Mouse (Mus musculus) megakaryocyte, embryonic 14.5 days (primary cell): ENCODE measurements around the gene Tspan12. TPM values are rescaled to one million over a fixed set of nuclear protein-coding genes. Genes with fewer than 3 reads are reported as not detected.

Experiments used
- H3K27me3 ChIP-seq: replicated peaks from 2 replicates; pipeline ENCODE3; 2012; ENCODE audit warnings: inconsistent platforms
- H3K36me3 ChIP-seq: replicated peaks from 2 replicates; pipeline ENCODE3; 2012; ENCODE audit warnings: low read length, inconsistent platforms, mixed read lengths
- H3K4me1 ChIP-seq: 2 replicates; pipeline ENCODE4 v1.6.1; 2012; ENCODE audit warnings: inconsistent platforms
- H3K4me3 ChIP-seq: replicated peaks from 2 replicates; pipeline ENCODE3; 2012; ENCODE audit warnings: moderate library complexity, mild to moderate bottlenecking, inconsistent platforms
- H3K9me3 ChIP-seq: 2 replicates; pipeline ENCODE4 v1.6.1; 2012; ENCODE audit warnings: inconsistent platforms
- FLI1 ChIP-seq: IDR thresholded peaks from 2 replicates; pipeline ENCODE4 v1.6.1; 2012; ENCODE audit warnings: low read length, inconsistent platforms, mixed read lengths
- GATA1 ChIP-seq: IDR thresholded peaks from 3 replicates; pipeline ENCODE4 v1.6.1; 2012; ENCODE audit warnings: mixed read lengths, low read length, inconsistent platforms, borderline replicate concordance
- polyA plus RNA-seq: library from polyadenylated mRNA; stranded (reverse); fragments of >175 nt; gene quantifications from 2 replicates; pipeline ENCODE4 v1.2.3, GENCODE M21; 2012; ENCODE audit warnings: low replicate concordance; ENCODE audit not compliant: insufficient read depth

Gene Tspan12
- polyA plus RNA-seq, 1 experiment, result not detected

DNA sequence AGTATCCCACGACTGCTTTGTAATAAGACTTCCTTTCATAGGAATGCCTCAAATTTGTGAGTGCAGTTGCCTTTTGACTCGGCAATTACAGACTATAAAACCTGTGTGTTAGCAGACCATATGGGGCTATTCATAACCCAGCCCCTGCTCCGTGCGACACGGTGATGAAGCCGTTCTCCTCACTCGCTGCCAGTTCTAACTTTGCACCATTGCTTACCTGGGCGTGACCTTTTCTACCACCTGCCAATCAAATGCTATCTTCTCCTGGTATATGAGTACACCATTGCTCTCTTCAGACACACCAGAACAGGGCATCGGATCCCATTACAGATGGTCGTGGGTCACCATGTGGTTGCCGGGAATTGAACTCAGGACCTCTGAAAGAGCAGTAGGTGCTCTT, 64.6 kb downstream of the Tspan12 start:
- H3K36me3 ChIP-seq, result no peaks in the 10 kb centered on the region
- no peak for TF ChIP-seq GATA1
- TF ChIP-seq FLI1, result no peak
- no peaks in the 10 kb centered on the region for H3K4me1 ChIP-seq
- no peak overlapping the region for H3K4me3 ChIP-seq
- H3K9me3 ChIP-seq, result no peaks in the 10 kb centered on the region
- H3K27me3 ChIP-seq, result no peaks in the 10 kb centered on the region

DNA sequence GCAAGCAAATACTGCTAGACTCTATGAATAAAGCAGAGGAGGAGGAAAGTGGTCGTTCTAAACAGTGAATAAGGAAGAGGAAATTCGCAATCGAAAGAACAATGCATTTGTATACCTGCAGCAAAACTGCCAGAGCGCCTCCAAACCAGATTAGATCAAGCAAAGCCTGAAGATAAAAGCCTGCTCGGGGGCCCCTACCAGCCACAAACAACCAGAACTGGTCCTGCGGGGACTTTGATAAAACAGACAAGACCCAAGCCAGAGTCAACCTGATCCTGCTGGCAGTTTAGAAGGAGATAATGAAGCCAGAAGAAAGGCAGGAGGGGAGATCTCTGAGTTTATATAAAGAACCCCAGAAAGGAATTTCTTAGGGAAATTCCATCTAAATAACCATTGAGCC, 65.0 kb downstream of the Tspan12 start:
- TF ChIP-seq GATA1 (no peak), FLI1 (no peak)
- no peaks in the 10 kb centered on the region for H3K27me3 ChIP-seq
- no peaks in the 10 kb centered on the region for H3K4me1 ChIP-seq
- H3K4me3 ChIP-seq, result no peak overlapping the region
- H3K36me3 ChIP-seq, result no peaks in the 10 kb centered on the region
- H3K9me3 ChIP-seq, result no peaks in the 10 kb centered on the region

- TF ChIP-seq GATA1 (no peak), FLI1 (no peak)
- no peak overlapping the region for H3K4me3 ChIP-seq
- no peaks in the 10 kb centered on the region for H3K27me3 ChIP-seq
- H3K9me3 ChIP-seq, result no peaks in the 10 kb centered on the region
- no peaks in the 10 kb centered on the region for H3K4me1 ChIP-seq
- no peaks in the 10 kb centered on the region for H3K36me3 ChIP-seq
Measured at GRCm38 (mm10) chr6:21774213-21774916, 78.0 kb downstream of the Tspan12 start.

- H3K9me3 ChIP-seq, result peaks cover 4% of the 10 kb centered on the region; the same call in 1 of the 2 replicates
- H3K4me1 ChIP-seq, result no peaks in the 10 kb centered on the region
- TF ChIP-seq GATA1, result no peak
- no peak for TF ChIP-seq FLI1
- H3K27me3 ChIP-seq, result no peaks in the 10 kb centered on the region
- no peaks in the 10 kb centered on the region for H3K36me3 ChIP-seq
- H3K4me3 ChIP-seq, result no peak overlapping the region
Measured at GRCm38 (mm10) chr6:21769447-21769809, 82.9 kb downstream of the Tspan12 start.

- no peak for TF ChIP-seq FLI1
- Histone ChIP-seq H3K4me1 (no peaks in the 10 kb centered on the region), H3K27me3 (no peaks in the 10 kb centered on the region), H3K36me3 (no peaks in the 10 kb centered on the region), H3K4me3 (no peak overlapping the region), H3K9me3 (peaks cover 4% of the 10 kb centered on the region; the same call in 1 of the 2 replicates)
Measured at GRCm38 (mm10) chr6:21768745-21769446, 83.4 kb downstream of the Tspan12 start.

- Histone ChIP-seq H3K4me3 (no peak overlapping the region), H3K4me1 (no peaks in the 10 kb centered on the region), H3K36me3 (no peaks in the 10 kb centered on the region), H3K9me3 (peaks cover 4% of the 10 kb centered on the region; the same call in 1 of the 2 replicates), H3K27me3 (no peaks in the 10 kb centered on the region)
- TF ChIP-seq FLI1 (no peak), GATA1 (no peak)
Measured at GRCm38 (mm10) chr6:21767787-21768221, 84.5 kb downstream of the Tspan12 start.

- no peak for TF ChIP-seq FLI1
- no peak for TF ChIP-seq GATA1
Measured at GRCm38 (mm10) chr6:21747536-21747935, 104.8 kb downstream of the Tspan12 start.

DNA sequence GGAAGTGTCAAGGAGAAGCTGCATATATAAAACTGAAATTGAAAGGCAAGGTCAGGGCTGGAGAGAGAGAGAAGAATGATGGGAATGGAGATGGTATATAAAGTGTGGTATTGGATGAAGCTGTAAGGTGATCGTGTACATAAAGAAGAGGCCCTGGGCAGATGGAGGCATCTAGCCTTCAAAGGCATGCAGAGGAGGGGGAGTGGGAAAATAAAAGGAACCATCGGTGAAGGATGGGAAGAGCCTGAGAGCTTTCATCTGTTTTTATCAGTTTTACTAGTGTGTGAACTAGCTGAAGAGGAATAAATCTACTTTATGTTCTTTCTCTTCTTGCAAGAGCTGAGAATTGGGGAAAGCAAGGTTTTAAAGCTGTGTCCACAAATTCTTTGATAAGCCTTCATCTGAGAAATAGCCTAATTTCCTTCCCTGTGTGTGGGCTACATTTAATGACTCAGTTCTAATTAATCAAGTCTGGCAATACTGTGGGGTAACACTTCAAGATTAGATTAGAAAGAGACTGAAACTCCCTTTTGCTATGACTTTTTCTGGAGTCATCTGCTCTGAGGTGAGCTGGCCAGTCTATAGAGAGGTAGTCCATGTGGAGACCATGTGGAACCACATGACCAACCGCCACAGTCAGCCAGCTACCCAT, 107.6 kb downstream of the Tspan12 start:
- Histone ChIP-seq H3K9me3 (no peaks in the 10 kb centered on the region; the same call in 1 of the 2 replicates), H3K27me3 (no peaks in the 10 kb centered on the region), H3K36me3 (no peaks in the 10 kb centered on the region), H3K4me1 (no peaks in the 10 kb centered on the region), H3K4me3 (no peak overlapping the region)
- TF ChIP-seq FLI1, result no peak
- TF ChIP-seq GATA1, result no peak

More at GRCm38 (mm10) chr6:21747536-21747935, 104.8 kb downstream of the Tspan12 start:
- Histone ChIP-seq H3K4me3 (no peak overlapping the region), H3K9me3 (no peaks in the 10 kb centered on the region; the same call in 1 of the 2 replicates), H3K36me3 (no peaks in the 10 kb centered on the region), H3K27me3 (no peaks in the 10 kb centered on the region), H3K4me1 (no peaks in the 10 kb centered on the region)

DNA sequence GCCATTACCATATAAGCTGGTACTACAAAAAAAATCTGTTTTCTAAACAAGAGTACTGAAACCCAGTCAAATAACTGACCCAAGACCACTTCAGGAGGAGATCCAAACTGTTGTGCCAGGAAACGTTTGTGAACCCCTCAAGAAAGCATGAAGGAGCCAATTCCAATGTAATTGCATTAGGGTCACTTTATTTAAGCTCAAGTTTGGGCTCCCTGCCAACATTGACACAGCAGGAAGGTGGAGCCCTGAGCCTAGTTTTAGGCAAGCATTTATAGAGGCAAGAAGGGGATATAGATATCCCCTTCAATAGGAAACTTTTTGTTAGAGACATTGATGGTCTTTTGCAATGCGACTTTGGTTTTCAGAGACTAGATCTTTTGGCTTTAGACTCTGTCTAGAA, 111.7 kb downstream of the Tspan12 start:
- H3K4me3 ChIP-seq, result no peak overlapping the region

GRCm38 (mm10) chr6:21722238-21722637, 130.1 kb downstream of the Tspan12 start:
- no peaks in the 10 kb centered on the region for H3K27me3 ChIP-seq
- no peak overlapping the region for H3K4me3 ChIP-seq
- no peaks in the 10 kb centered on the region for H3K36me3 ChIP-seq
- H3K4me1 ChIP-seq, result no peaks in the 10 kb centered on the region
- 0 out of 2 replicates have a peak, but pooled peaks cover 3% of the 10 kb centered on the region for H3K9me3 ChIP-seq
- no peak for TF ChIP-seq GATA1
- TF ChIP-seq FLI1, result no peak

More for the DNA sequence above, 111.7 kb downstream of the Tspan12 start:
- Histone ChIP-seq H3K9me3 (no peaks in the 10 kb centered on the region; the same call in 1 of the 2 replicates), H3K36me3 (no peaks in the 10 kb centered on the region), H3K27me3 (no peaks in the 10 kb centered on the region), H3K4me1 (no peaks in the 10 kb centered on the region)
- TF ChIP-seq GATA1 (no peak), FLI1 (no peak)

Other genes starting within 250 kb of the Tspan12 start
- gene Ing3, start 97.1 kb upstream of the Tspan12 start, polyA plus RNA-seq, result 6.9 TPM in 1 of 2 replicates, not detected in the other
- 0.17 TPM in 1 of 2 replicates, not detected in the other for gene Cped1, start 133.4 kb upstream of the Tspan12 start, polyA plus RNA-seq